Mouse (Mus musculus) heart, postnatal 36 days (tissue): ENCODE measurements around the gene Hapln4. TPM values are rescaled to one million over a fixed set of nuclear protein-coding genes. Genes with fewer than 3 reads are reported as not detected.
A peak's percentile ranks its signal among the peaks of the same experiment; 100 is the strongest.

Source experiments
- DNase-seq, 2 experiments: peaks; one replicate each; pipeline ENCODE4 v3.0.0; 2021 to 2022
- intact Hi-C: fragments of 180-260 bp; cut with DNase I; formaldehyde crosslinking; loops from one replicate; pipeline ENCODE4 v1.15.1; 2025
- total RNA-seq, 2 experiments: library from RNA; stranded (reverse); gene quantifications; 2 replicates each; pipeline ENCODE4 v1.2.3; 2021

The Hapln4 gene
- total RNA-seq, 2 experiments from 2014 or later: not detected

- no peak for DNase-seq
- intact Hi-C loops: no loop called here
These were observed 9.5 kb downstream of the Hapln4 start for GRCm38 (mm10) chr8:70092786-70093185.

- DNase-seq: no peak
- intact Hi-C loops: no loop called here
These were observed 16.0 kb downstream of the Hapln4 start for GRCm38 (mm10) chr8:70099276-70099675.

DNA sequence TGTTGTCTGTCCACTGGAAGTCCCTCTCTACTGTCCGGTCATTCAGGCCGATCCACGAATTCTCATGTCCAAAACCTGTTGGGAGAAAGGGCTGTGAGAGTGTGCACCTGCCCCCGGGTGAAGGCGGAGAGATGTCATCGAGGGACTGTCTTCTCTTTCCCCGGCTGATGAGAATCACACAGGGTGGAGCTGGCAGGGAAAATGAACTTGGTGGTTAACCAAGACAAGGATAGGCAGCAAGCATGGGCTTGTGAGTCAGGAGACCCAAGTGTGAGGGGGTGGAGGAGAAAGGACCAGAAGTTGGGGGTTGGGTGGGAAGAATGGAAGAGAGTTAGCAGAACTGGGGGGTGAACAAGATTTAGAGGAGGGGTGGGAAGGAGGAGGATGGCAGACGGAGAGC is 17.0 kb downstream of the Hapln4 start:
- intact Hi-C loops: no loop called here
- no peak for DNase-seq

GRCm38 (mm10) chr8:70104506-70104905 is 21.2 kb downstream of the Hapln4 start:
- DNase-seq: peak; percentile 34 to 36
- intact Hi-C loops: loop anchor here (1.0 to 2.0 kb wide), 2 partner anchors 62 to 118 kb away; no protein-coding TSS in a partner anchor

DNA sequence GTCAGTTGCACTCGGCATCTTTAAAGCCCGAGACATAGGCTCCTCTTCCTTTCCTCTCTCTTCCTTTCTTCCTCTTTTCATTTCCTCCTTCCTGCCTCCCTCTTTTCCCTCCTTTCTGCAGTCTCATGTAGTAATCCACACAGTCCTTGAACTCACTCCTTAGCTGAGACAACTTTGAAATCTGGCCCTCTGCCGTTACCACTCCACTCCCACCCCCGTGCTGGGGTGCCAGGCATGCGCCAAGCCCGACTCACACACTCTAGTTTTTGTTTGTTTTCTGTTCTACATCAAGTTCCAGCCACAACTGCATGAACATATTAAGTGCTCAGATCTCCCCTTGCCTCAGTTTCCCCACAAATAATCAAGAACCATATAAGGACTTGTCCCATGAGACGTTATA is 21.7 kb downstream of the Hapln4 start:
- intact Hi-C loops: loop anchor here (1.0 to 2.0 kb wide), 2 partner anchors 61 to 118 kb away; no protein-coding TSS in a partner anchor

GRCm38 (mm10) chr8:70110451-70110850 is 27.2 kb downstream of the Hapln4 start:
- intact Hi-C loops: no loop called here
- DNase-seq: no peak

More for the DNA sequence above, 21.7 kb downstream of the Hapln4 start:
- no peak for DNase-seq

DNA sequence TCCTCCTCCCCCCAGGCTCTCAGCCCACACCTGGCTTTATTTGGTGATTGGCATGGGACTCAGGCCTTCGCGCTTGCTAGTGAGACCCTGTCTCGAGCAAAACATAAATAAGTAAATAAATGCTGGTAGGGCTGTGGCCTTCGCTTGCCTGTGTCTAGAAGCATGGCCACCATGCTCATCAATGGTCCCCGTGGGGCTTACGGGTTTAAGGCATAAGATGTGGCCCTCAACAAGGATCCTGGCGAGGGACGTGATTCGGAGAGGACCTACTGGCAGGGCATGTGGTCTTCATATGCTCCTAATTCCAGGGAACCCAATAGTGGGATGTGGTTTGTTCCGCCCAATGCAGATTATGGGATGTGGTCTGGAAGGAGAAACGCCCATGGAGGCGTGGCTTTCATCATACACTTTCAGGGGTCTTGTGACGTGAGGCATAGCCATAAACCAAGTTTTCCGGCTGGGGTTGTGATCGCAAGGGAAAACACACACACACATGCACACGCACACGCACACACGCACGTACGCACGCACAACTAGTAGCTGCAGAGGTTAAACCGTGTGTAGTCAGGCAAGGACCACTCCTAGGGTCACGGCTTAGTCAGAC is 28.0 kb downstream of the Hapln4 start:
- intact Hi-C loops: no loop called here
- no peak for DNase-seq

DNA sequence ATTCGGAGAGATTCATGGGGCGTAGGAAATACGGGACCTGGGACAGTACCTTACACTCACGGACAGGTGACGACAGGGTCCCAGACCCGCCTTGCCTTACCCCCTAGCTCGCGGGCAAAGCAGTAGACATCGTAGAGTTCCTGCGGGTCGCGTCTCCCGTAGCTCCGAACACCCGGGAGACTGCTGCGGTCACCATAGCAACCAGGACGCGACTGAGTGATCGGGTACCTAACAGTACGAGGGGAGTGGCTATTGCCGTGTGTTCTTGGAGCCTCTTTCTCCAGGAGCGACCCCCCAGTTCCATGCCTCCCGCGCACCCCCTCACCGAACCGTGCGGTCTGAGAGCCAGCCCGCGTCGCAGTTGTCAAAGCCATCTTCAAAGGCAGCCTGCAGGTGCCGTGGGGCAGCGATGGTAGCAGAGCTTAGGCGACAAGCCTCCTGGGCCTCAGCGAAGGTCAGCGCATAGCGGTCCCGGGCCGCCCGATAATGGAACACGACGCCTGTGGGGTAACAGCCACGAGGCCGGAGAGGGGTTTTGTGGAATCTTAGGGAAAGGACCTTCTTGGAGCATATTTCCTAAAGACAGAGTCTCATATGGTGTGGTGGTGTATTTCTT is 29.3 kb downstream of the Hapln4 start:
- no peak for DNase-seq
- intact Hi-C loops: no loop called here

DNA sequence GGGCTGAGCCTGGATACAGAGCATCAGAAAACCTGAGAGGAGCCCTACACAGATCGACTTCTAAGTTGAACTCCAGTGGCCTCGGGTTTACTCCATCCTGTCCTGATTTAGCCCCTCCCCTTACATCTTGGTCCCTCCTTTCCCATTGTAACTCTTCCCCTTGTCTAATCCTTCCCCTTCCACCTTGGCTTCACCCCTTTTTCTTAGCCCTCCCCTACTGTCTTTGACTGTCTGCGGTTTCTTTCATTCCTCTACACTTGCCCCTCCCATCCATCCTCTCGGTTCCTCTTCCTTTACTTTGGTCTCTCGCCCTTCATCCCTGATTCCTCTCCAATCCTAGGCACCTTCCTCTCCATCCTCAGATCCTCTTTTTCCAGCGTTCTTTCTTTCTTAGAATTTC is 31.2 kb downstream of the Hapln4 start:
- intact Hi-C loops: no loop called here
- DNase-seq: no peak

DNA sequence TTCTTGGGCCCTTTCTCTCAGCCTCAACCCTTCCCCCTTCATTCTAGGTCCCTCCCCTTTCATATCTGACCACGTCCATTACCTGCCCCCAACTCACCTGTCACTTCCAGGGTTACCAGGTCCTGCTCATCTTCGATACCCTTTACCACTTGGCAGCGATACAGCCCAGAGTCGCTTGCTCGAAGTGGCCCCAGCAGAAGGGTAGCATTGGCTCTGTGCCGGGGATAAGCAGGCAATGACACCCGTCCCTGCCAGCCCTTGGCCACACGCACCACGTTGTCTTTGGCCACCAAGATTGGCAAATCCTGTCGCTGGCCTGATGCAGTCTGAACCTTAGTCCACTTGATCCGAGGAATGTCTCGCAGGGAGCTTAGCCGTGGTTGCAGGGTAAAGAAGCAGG is 31.6 kb downstream of the Hapln4 start:
- intact Hi-C loops: no loop called here
- DNase-seq: no peak

DNA sequence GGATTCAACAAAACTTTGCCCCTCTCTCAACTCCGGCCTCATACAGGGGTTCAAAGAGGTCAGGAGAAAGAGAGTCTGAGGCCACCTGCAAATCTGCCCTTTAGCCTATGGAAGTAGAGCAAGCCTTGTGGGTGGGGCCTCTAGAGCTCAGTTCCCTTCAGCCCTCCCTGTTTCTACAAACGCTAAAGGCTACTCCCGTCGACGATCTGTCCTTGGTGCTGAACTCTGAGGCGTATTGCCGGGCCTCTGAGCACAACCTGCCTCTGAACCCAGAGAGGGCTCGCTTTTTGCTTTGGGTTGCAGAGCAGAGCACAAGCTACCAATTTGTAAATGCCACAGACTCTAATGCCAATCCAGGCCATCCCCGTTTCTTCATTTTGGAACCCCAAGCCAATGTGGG is 34.4 kb downstream of the Hapln4 start:
- intact Hi-C loops: no loop called here
- DNase-seq: no peak

GRCm38 (mm10) chr8:70118726-70119700 is 35.8 kb downstream of the Hapln4 start:
- intact Hi-C loops: no loop called here
- DNase-seq: no peak

DNA sequence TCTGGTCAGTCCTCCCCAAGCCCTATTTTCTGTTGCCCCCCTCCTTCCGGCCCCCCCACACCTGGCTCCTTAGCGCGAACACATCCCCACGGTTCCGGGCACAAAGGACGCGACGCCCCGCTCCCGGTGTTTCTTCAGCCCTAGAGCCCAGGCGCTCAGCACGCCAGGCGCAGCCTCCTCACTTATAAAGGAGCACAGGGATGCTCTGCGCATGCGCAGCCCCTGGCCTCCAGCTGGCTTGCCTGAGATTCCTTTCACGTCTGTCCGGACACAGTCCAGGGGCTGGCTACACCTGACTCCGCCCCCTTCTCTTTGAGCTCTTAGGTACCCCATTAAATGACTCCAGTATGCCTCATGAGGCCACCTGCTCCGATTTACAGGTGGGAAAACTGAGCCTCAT is 37.4 kb downstream of the Hapln4 start, which contains the start of gene Ncan:
Gene Ncan (minus strand): TSS at position 207 of the 400 bp plus-strand sequence.
- intact Hi-C loops: loop anchor here (5.0 kb wide), 1 partner anchor 203 kb away; no protein-coding TSS in a partner anchor
- peak in 1 of 2 experiments; percentile 24 for DNase-seq

DNA sequence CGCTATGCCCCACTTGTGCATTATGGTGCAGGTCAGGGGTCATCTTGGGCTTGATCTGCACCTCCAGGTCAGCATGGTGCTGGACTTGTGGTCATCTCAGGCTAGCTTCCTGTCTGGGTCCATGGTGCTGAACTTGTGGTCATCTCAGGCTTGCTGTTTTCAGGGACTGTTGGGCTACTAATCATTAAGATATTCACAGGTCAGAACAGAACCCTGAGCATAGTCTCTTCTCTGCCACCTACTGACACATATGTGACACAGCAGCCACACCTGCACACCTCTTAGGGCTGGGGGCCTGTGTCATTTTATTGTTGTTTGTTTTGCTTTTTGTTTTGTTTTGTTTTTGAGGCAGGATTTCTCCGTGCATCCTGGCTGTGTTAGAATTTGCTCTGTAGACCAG is 39.6 kb downstream of the Hapln4 start:
- intact Hi-C loops: loop anchor here (2.0 to 5.0 kb wide), 2 partner anchors 206 to 248 kb away; no protein-coding TSS in a partner anchor

GRCm38 (mm10) chr8:70124992-70125391 is 41.7 kb downstream of the Hapln4 start:
- DNase-seq: no peak
- intact Hi-C loops: loop anchor here (5.0 kb wide), 1 partner anchor 208 kb away; no protein-coding TSS in a partner anchor

More for the DNA sequence above, 39.6 kb downstream of the Hapln4 start:
- DNase-seq: no peak

DNA sequence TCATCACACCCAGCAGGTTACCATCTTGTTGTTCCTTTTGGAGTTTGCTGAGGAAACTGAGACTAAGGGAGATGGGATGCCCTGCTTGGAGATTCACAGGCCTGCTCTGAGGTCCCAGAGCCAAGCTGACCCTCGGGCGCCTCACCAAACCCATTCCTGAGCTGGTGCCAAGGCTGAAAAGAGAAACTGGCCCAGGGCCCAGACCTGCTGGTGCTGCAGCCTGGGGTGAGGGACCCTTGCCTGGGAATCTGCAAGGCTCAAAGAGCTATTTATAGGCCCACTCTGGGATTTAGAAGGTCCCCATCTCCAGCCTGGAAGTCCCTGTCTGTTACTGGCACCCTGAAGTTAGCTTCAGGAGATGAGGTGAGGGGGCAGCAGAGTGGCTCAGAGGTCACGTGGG is 45.2 kb downstream of the Hapln4 start:
- intact Hi-C loops: no loop called here
- DNase-seq: peak; percentile 68 to 77

DNA sequence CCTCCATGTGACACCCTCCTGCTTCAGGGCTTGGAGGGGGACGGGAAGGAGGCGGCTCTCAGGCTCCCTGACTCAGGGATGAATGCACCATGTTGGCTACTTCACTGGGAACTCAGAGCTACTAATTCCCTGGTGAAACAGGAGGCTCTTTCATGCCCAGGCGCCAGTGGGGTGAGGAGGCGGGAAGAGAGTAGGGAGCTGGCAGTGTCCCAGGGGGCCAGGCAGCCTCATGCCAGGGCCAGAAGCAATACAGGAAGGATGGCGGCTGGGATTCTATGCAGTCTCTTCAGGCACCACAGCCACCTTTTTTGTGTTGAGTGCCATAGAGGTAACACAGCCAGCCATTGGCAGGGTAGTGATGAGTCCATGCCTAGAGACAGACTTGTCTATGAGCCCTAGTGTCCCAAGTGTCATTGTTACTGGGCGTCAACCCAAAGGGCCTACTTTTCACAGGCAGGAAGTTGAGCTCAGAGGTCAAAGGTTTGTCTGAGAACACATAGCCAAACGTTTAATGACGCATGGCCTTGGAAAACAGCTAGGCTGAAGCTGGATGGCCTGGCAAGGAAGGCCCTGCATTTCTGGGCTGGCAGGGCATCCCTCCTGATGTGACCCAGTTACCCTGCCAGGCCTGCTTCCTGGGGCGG is 46.2 kb downstream of the Hapln4 start:
- intact Hi-C loops: no loop called here
- peak; percentile 37 to 40 for DNase-seq

DNA sequence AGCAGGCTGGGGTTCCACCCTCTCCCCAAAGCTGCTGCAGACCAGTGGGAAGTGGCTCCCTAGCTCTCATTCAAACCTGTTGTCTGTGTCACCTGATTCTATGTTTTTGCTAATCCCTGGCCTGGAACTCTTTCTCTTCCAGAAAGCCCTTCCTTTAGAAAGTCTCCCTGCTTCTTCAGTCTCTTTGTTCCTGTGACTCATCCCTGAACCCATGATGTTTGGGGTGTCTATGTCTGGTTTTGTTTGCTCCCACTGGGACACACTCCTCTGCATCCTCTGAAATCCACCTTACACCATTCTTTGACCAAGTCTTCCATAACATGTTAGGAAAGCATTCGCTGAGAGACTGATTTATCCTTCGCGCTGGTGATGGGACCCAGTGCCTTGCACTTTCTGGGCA is 46.8 kb downstream of the Hapln4 start:
- intact Hi-C loops: loop anchor here (2.0 kb wide), 1 partner anchor 43 kb away; the partner anchor contains the start of gene Tmem161a
- no peak for DNase-seq

- intact Hi-C loops: loop anchor here (2.0 kb wide), 1 partner anchor 41 kb away; the partner anchor contains the start of gene Tmem161a
- DNase-seq: peak; percentile 83 to 84
These were observed 48.1 kb downstream of the Hapln4 start, which contains the start of gene Nr2c2ap for GRCm38 (mm10) chr8:70131166-70131883. TSS of gene Nr2c2ap (plus strand) at chr8:70131333.
